Mouse (Mus musculus): ENCODE data around the gene Map4. TPM values are rescaled to one million over a fixed set of nuclear protein-coding genes. Genes with fewer than 3 reads are reported as not detected.

Gene Map4
- polyA plus RNA-seq, 1 experiment from 2014 or later, result 78.9 TPM

GRCm38 (mm10) chr9:109898027-109898426, 33.2 kb upstream of the Map4 start:
- no peaks in the 10 kb centered on the region for H3K36me3 ChIP-seq (ENCODE audit: control insufficient read depth, insufficient read depth, low read length)

DNA sequence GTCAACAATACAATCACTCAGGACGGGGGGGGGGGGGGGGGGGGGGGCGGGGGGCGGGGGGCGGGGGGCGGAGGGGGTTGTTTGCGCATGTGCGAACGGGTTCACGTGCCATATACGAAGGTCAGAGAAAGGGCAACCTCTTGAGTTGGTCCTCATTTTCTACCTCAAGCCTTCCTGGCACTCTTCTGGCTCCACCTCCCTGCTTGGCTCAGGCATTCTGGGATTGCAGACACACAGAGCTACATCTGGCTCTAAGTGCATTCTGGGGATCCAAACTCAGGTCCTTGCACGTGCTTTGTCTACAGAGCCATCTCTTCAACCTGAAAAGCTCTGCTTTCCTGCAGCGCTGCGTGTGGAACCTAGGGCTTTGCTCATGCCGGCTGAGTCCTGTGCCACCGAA, 31.9 kb upstream of the Map4 start:
- H3K27me3 ChIP-seq (ENCODE audit: control insufficient read depth, insufficient read depth, low read length), result no peaks in the 10 kb centered on the region
- no peak overlapping the region for H3K4me2 ChIP-seq (replicated peaks; ENCODE audit: low read depth, low read length)
- ATAC-seq (ENCODE audit: low FRiP score) (no peak), DNase-seq (ENCODE audit: low spot score) (no peak)
- no peaks in the 10 kb centered on the region for H3K36me3 ChIP-seq (ENCODE audit: control insufficient read depth, insufficient read depth, low read length)
- 74% methylated on average over 9 of the region's 15 CpGs for WGBS
- H3K9ac ChIP-seq (ENCODE audit: low read depth, low read length), result no peak overlapping the region
- H3K27ac ChIP-seq (ENCODE audit: low read depth, low read length), result no peak overlapping the region
- H3K9me3 ChIP-seq (ENCODE audit: control insufficient read depth, low read length), result no peaks in the 10 kb centered on the region
- H3K4me3 ChIP-seq (ENCODE audit: low read depth, low read length), result no peak overlapping the region
- no peaks in the 10 kb centered on the region; the same call in 1 of the 2 replicates for H3K4me1 ChIP-seq (replicated peaks; ENCODE audit: control insufficient read depth, insufficient read depth, low read length)

More at GRCm38 (mm10) chr9:109898027-109898426, 33.2 kb upstream of the Map4 start:
- 54% methylated on average over 2 of the region's 2 CpGs for WGBS
- H3K27me3 ChIP-seq (ENCODE audit: control insufficient read depth, insufficient read depth, low read length), result no peaks in the 10 kb centered on the region
- no peaks in the 10 kb centered on the region for H3K9me3 ChIP-seq (ENCODE audit: control insufficient read depth, low read length)
- no peaks in the 10 kb centered on the region; the same call in 1 of the 2 replicates for H3K4me1 ChIP-seq (replicated peaks; ENCODE audit: control insufficient read depth, insufficient read depth, low read length)
- no peak overlapping the region for H3K9ac ChIP-seq (ENCODE audit: low read depth, low read length)
- no peak overlapping the region for H3K4me2 ChIP-seq (replicated peaks; ENCODE audit: low read depth, low read length)
- no peak overlapping the region for H3K4me3 ChIP-seq (ENCODE audit: low read depth, low read length)
- DNase-seq (ENCODE audit: low spot score) (no peak), ATAC-seq (ENCODE audit: low FRiP score) (no peak)
- H3K27ac ChIP-seq (ENCODE audit: low read depth, low read length), result no peak overlapping the region

DNA sequence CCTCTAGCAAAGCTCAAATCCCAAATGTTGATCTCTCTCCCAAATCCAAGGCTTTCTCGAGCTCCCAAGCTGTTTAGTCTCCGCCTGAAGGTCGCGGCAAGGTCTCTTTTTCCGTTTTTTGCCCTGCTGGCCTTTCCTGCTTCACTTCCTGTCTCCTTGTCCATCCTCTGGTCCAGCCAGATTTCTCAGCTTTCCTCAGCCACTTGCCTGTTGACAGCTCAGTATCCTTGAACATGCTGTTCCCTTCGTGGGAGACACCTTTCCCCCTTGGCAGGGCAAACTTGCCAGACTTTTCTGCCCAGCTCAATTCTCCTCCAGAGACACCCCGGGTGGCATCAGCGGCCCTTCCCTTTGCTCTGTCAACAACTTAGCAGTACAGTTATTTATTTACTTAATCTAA, 31.5 kb upstream of the Map4 start:
- DNase-seq (ENCODE audit: low spot score) (no peak), ATAC-seq (ENCODE audit: low FRiP score) (no peak)
- Histone ChIP-seq H3K27me3 (ENCODE audit: control insufficient read depth, insufficient read depth, low read length) (no peaks in the 10 kb centered on the region), H3K36me3 (ENCODE audit: control insufficient read depth, insufficient read depth, low read length) (no peaks in the 10 kb centered on the region), H3K4me1 (replicated peaks; ENCODE audit: control insufficient read depth, insufficient read depth, low read length) (no peaks in the 10 kb centered on the region; the same call in 1 of the 2 replicates), H3K9ac (ENCODE audit: low read depth, low read length) (no peak overlapping the region), H3K4me3 (ENCODE audit: low read depth, low read length) (no peak overlapping the region), H3K4me2 (replicated peaks; ENCODE audit: low read depth, low read length) (no peak overlapping the region), H3K27ac (ENCODE audit: low read depth, low read length) (no peak overlapping the region), H3K9me3 (ENCODE audit: control insufficient read depth, low read length) (no peaks in the 10 kb centered on the region)
- WGBS, result 69% methylated on average over 8 of the region's 8 CpGs

- Histone ChIP-seq H3K27me3 (ENCODE audit: control insufficient read depth, insufficient read depth, low read length) (no peaks in the 10 kb centered on the region), H3K4me3 (ENCODE audit: low read depth, low read length) (no peak overlapping the region), H3K36me3 (ENCODE audit: control insufficient read depth, insufficient read depth, low read length) (no peaks in the 10 kb centered on the region), H3K9me3 (ENCODE audit: control insufficient read depth, low read length) (no peaks in the 10 kb centered on the region), H3K4me1 (replicated peaks; ENCODE audit: control insufficient read depth, insufficient read depth, low read length) (no peaks in the 10 kb centered on the region), H3K27ac (ENCODE audit: low read depth, low read length) (no peak overlapping the region), H3K4me2 (replicated peaks; ENCODE audit: low read depth, low read length) (no peak overlapping the region), H3K9ac (ENCODE audit: low read depth, low read length) (no peak overlapping the region)
- ATAC-seq (ENCODE audit: low FRiP score), result no peak
- DNase-seq (ENCODE audit: low spot score), result no peak
- WGBS, result 91% methylated on average over 3 of the region's 3 CpGs
Measured at GRCm38 (mm10) chr9:109900604-109901003, 30.7 kb upstream of the Map4 start.

DNA sequence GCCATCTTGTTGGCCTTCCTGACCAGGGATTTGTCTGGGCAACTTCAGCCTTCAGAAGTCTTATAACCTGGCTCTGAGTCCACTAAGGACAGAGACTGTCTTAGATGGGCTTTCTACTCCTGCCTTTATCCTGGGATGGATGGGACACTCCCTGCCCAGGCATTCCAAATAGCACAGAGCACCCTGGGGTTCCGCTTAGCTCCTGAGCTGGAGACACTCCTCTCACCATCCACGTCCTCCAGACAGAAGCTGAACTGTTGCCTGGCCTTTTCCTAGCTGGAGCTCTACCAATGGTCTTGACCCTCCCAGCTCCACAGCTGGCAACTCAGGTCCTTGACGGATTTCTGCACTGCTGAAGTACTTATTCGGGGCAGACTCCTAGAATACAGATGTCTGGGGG, 29.0 kb upstream of the Map4 start:
- Histone ChIP-seq H3K9ac (ENCODE audit: low read depth, low read length) (no peak overlapping the region), H3K27me3 (ENCODE audit: control insufficient read depth, insufficient read depth, low read length) (no peaks in the 10 kb centered on the region), H3K4me2 (replicated peaks; ENCODE audit: low read depth, low read length) (no peak overlapping the region), H3K36me3 (ENCODE audit: control insufficient read depth, insufficient read depth, low read length) (no peaks in the 10 kb centered on the region), H3K27ac (ENCODE audit: low read depth, low read length) (no peak overlapping the region), H3K4me3 (ENCODE audit: low read depth, low read length) (no peak overlapping the region), H3K4me1 (replicated peaks; ENCODE audit: control insufficient read depth, insufficient read depth, low read length) (no peaks in the 10 kb centered on the region), H3K9me3 (ENCODE audit: control insufficient read depth, low read length) (no peaks in the 10 kb centered on the region)
- 71% methylated on average over 4 of the region's 4 CpGs for WGBS
- ATAC-seq (ENCODE audit: low FRiP score) (no peak), DNase-seq (ENCODE audit: low spot score) (no peak)

DNA sequence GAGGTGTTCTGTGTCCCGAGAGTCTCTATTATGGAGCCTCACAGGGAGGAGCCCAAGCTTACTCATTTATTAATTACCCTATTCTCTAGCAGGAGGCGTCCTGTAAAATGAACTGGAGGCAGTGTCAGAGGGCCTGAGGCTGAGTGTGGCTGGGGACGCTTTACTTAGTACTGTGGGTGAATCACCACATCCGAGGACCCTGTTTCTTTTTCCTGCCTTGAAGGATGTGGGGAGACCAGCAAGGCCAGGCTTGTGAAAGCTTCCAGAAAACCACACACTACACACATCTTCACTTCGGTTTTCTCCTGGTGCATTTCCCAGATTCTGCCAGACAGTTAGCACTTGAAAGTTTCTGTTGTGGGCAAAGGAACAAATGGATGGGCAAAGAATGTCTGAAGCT, 28.5 kb upstream of the Map4 start:
- H3K9me3 ChIP-seq (ENCODE audit: control insufficient read depth, low read length), result no peaks in the 10 kb centered on the region
- 65% methylated on average over 5 of the region's 5 CpGs for WGBS
- H3K4me1 ChIP-seq (replicated peaks; ENCODE audit: control insufficient read depth, insufficient read depth, low read length), result no peaks in the 10 kb centered on the region
- no peaks in the 10 kb centered on the region for H3K36me3 ChIP-seq (ENCODE audit: control insufficient read depth, insufficient read depth, low read length)
- H3K27me3 ChIP-seq (ENCODE audit: control insufficient read depth, insufficient read depth, low read length), result no peaks in the 10 kb centered on the region
- ATAC-seq (ENCODE audit: low FRiP score) (no peak), DNase-seq (ENCODE audit: low spot score) (no peak)
- no peak overlapping the region for H3K27ac ChIP-seq (ENCODE audit: low read depth, low read length)
- H3K9ac ChIP-seq (ENCODE audit: low read depth, low read length), result no peak overlapping the region
- no peak overlapping the region for H3K4me3 ChIP-seq (ENCODE audit: low read depth, low read length)
- H3K4me2 ChIP-seq (replicated peaks; ENCODE audit: low read depth, low read length), result no peak overlapping the region

GRCm38 (mm10) chr9:109907300-109907699, 24.0 kb upstream of the Map4 start:
- WGBS, result 61% methylated on average over 8 of the region's 8 CpGs
- Histone ChIP-seq H3K36me3 (ENCODE audit: control insufficient read depth, insufficient read depth, low read length) (no peaks in the 10 kb centered on the region), H3K4me2 (replicated peaks; ENCODE audit: low read depth, low read length) (no peak overlapping the region), H3K27me3 (ENCODE audit: control insufficient read depth, insufficient read depth, low read length) (no peaks in the 10 kb centered on the region), H3K9ac (ENCODE audit: low read depth, low read length) (no peak overlapping the region), H3K4me3 (ENCODE audit: low read depth, low read length) (no peak overlapping the region), H3K9me3 (ENCODE audit: control insufficient read depth, low read length) (no peaks in the 10 kb centered on the region), H3K27ac (ENCODE audit: low read depth, low read length) (no peak overlapping the region), H3K4me1 (replicated peaks; ENCODE audit: control insufficient read depth, insufficient read depth, low read length) (no peaks in the 10 kb centered on the region)
- DNase-seq (ENCODE audit: low spot score), result no peak
- no peak for ATAC-seq (ENCODE audit: low FRiP score)

GRCm38 (mm10) chr9:109907774-109908465, 23.3 kb upstream of the Map4 start:
- Histone ChIP-seq H3K4me1 (replicated peaks; ENCODE audit: control insufficient read depth, insufficient read depth, low read length) (no peaks in the 10 kb centered on the region), H3K4me3 (ENCODE audit: low read depth, low read length) (no peak overlapping the region), H3K36me3 (ENCODE audit: control insufficient read depth, insufficient read depth, low read length) (no peaks in the 10 kb centered on the region), H3K4me2 (replicated peaks; ENCODE audit: low read depth, low read length) (no peak overlapping the region), H3K27ac (ENCODE audit: low read depth, low read length) (no peak overlapping the region), H3K27me3 (ENCODE audit: control insufficient read depth, insufficient read depth, low read length) (no peaks in the 10 kb centered on the region), H3K9me3 (ENCODE audit: control insufficient read depth, low read length) (no peaks in the 10 kb centered on the region), H3K9ac (ENCODE audit: low read depth, low read length) (no peak overlapping the region)
- WGBS, result 79% methylated on average over 6 of the region's 6 CpGs
- ATAC-seq (ENCODE audit: low FRiP score), result no peak
- no peak for DNase-seq (ENCODE audit: low spot score)

DNA sequence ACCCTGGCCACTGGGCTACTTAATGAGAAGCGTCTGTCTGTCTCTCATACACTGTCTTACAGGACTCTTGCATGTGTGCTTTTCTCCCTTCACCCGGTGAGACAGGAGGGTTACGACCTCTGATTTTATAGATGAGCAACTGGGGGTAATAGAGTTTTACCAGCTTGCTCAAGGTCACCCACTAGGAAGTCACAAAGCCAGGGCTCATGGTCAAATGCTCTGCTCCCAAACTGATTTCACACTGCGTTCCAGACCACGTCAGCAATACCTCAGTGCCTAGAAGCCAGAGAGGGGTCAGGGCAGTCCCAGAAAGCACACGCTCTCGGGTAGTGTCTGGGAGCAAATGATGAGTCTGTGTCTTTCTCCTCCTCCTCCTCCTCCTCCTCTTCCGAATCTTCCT, 22.2 kb upstream of the Map4 start:
- H3K4me1 ChIP-seq (replicated peaks; ENCODE audit: control insufficient read depth, insufficient read depth, low read length), result no peaks in the 10 kb centered on the region
- no peak overlapping the region for H3K4me3 ChIP-seq (ENCODE audit: low read depth, low read length)
- no peaks in the 10 kb centered on the region for H3K27me3 ChIP-seq (ENCODE audit: control insufficient read depth, insufficient read depth, low read length)
- ATAC-seq (ENCODE audit: low FRiP score), result no peak
- no peaks in the 10 kb centered on the region for H3K9me3 ChIP-seq (ENCODE audit: control insufficient read depth, low read length)
- 81% methylated on average over 8 of the region's 8 CpGs for WGBS
- DNase-seq (ENCODE audit: low spot score), result no peak
- no peak overlapping the region for H3K27ac ChIP-seq (ENCODE audit: low read depth, low read length)
- no peak overlapping the region for H3K4me2 ChIP-seq (replicated peaks; ENCODE audit: low read depth, low read length)
- no peaks in the 10 kb centered on the region for H3K36me3 ChIP-seq (ENCODE audit: control insufficient read depth, insufficient read depth, low read length)
- H3K9ac ChIP-seq (ENCODE audit: low read depth, low read length), result no peak overlapping the region
